Mouse (Mus musculus): ENCODE results near the gene C77080.

Gene C77080

DNA sequence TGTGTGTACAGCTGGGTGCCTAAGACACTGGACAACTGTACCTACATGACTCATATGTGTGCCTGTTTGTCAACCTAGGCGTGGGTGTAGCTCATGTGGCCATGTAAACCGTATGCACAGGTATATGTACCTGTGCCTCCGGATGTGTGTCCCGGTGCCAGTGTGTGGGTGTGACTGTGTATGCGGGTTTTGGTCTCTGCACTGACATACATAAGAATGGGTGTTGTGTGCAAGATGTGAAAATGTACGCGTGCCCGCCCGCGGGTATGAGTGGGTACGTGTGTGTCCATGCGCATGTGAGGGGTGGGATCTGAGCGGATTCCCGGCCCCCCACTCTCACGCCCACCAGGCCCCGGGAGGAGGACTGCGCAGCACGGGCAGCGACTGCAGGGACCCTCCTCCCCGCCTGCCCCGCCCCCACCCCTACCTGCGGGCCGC is 22.6 kb downstream of the C77080 start:
- DNase-seq (ENCODE audit: low spot score in 2 of 2) = no peak

GRCm38 (mm10) chr4:129237843-129238441 is 23.3 kb downstream of the C77080 start:
- no peak for DNase-seq (ENCODE audit: low spot score in 2 of 2)

- no peak for DNase-seq (ENCODE audit: low spot score in 2 of 2)
These were observed 24.9 kb downstream of the C77080 start for GRCm38 (mm10) chr4:129236236-129236813.

GRCm38 (mm10) chr4:129235147-129235546 is 26.1 kb downstream of the C77080 start:
- DNase-seq (ENCODE audit: low spot score in 2 of 2) = no peak

DNA sequence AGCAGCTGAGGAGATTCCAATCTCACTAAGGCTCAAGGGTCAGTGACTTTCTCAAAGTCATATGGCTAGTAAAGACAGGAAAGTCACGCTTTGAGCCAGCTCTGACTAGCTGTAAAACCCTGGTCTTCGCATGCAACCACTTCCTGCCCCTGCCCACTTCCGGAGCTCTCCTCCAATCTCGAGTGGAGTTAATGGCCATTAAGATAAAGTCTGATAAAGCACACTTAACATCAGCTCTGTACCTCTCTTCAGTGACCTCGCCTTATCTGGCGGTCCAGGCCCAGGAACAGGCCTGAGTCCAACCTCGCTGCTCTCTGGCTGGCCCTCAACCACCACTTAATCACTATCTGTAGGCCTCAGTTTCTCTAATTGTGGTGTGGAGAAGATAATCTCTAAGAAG is 26.7 kb downstream of the C77080 start:
- no peak for DNase-seq (ENCODE audit: low spot score in 2 of 2)

- no peak for DNase-seq (ENCODE audit: low spot score in 2 of 2)
These were observed 28.4 kb downstream of the C77080 start for GRCm38 (mm10) chr4:129232561-129233360.

- DNase-seq (ENCODE audit: low spot score in 2 of 2) = no peak
These were observed 29.4 kb downstream of the C77080 start for GRCm38 (mm10) chr4:129231594-129232450.

DNA sequence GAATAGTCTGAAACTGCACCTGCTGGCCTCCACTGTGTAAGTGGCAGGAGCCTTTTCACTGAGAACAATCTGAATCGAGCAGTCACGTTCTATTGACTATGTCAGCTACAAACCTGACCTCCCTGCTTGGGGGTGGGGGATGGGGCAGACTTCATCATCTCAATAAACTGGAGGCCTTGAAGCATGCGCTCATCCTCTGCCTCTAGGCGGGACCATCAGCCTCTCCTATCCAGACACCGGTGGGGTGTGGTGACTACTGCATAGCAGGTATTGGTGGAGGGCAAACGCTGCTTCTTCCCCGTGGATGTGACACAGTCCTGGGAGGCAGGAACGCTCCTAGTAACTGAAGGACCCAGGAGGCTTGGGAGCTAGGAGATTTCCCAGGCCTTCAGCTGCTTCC is 30.3 kb downstream of the C77080 start:
- DNase-seq (ENCODE audit: low spot score in 2 of 2) = no peak

GRCm38 (mm10) chr4:129227985-129228381 is 33.2 kb downstream of the C77080 start:
- DNase-seq (ENCODE audit: low spot score in 2 of 2) = no peak

- no peak for DNase-seq (ENCODE audit: low spot score in 2 of 2)
These were observed 33.8 kb downstream of the C77080 start for GRCm38 (mm10) chr4:129227170-129227984.

- DNase-seq (ENCODE audit: low spot score in 2 of 2) = no peak
These were observed 34.7 kb downstream of the C77080 start for GRCm38 (mm10) chr4:129226441-129226963.

GRCm38 (mm10) chr4:129225315-129225714 is 35.9 kb downstream of the C77080 start:
- DNase-seq (ENCODE audit: low spot score in 2 of 2) = no peak

DNA sequence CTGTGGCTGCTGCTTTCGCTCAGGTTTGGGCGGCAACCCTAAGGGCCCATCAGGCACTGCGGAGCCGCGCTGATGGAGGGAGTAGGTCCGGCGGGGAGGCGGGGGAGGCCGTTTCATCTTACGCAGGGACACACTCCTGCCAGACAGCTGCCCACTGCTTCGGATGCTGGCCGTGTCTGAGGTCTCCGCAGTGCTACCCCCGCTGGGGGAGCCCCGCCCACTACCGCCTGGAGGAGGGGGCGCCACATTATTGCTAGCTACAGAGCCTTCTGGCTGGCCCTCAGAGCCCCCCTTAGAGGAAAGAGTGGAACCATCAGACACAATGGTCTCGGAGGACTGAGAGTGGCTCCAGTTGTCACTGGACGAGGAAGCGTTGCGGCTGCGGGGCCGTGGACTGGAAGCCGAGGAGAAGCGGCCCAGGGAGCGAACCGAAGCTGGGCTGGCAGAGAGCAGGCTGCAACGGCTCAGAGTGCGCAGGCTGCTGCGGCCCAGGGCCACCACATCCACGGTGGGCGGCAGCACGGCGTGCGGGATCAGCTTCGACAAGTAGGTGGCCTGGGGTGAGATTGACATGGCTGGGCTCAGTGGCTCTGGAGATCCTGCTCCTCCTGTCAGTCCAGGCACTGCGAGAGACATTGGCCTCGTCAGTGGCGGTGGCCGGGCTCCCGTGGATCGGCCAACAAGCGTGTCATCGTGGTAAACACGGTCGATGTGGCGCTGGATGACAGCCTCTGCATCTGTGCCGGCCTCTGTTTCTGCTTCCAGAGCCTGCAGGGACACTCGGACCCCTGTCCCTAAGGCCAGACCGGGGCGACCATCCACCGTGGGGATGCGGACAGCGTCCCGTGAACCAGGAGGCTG is 37.6 kb downstream of the C77080 start:
- DNase-seq (ENCODE audit: low spot score in 2 of 2) = no peak

DNA sequence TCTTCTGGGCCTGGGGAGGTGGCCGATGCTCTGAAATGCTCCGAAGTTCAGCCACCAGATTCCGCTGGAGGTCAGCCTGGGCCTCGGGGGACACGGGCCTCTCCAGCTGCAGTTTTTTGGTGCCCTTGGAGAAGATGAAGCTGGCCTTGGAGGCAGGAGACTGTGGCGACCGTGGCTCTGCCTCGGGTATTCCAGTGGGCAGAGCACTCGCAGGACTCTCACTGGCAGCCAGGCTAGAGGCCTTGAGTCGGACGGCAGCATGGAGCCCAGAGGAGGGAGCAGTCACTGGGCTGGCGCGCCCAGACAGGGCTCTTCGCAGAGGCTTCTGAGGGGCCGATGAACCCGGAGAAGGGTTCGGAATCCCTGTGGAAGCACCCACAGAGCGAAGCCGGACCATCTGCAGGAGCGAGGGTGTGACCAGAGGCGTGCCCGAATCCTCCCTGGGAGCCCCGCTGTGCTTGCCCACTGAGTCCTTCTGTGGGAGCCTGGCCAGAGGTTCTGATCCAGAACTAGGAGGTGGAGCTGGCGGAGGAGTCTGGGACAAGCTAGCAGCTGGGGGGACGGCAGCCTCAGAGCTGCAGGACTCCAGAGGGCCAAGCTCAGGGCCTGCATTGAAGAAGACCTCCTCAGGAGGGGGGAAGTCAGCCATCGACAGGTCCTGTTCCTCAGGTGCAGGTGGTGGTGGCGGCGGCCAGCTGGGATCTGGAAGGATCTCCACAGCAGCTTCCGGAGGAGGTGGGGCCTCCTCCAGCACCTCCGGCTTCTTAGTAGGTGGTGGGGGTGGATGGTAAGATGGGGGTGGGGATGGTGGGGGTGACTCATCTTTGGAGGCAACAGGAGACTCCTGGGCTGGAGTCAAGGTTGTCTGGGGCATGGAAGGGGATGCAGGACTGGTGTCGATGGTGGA is 38.9 kb downstream of the C77080 start:
- DNase-seq (ENCODE audit: low spot score in 2 of 2) = no peak

DNA sequence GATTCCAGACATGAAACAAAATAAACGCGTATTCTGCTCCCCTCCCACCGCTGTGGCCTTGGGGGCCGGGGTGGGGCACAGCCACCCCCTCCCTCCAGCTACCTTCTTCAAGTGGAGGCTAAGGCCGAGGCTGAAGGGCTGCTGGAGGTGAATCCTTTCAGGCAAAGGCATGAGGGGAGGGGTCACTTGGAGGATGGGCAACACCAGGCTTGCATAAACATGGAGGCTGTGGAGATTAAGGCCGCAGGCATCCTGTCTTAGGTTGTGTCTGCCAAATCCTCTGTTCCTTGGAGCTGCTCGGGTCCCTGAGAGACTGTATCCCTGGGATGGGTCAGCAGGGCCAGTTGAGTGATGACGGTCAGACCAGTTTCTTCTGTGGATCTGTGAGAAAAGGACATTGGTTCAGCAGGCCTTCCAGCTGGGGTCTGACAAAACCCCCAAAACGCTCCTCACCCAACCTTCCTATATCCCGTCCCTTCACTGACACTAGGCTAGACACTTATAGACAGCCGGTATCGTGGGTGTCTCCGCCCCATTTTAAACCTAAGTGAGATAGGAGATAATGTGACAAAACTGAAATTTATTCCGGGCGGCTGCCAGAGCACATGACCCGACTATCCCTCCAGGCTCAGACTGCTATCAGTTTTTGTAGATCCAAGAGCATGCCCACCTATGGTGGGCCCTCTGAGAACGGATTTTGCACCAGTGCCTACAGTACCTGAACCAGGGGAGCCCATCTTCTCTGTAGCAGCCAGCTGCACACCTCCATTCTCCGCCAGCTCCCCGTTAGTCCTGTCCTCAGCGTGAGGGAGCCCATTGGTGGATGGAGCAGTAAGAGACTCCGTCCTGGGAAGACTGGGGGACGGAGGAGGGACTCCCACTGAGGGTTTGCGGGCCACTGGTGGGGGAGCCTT is 39.9 kb downstream of the C77080 start:
- DNase-seq (ENCODE audit: low spot score in 2 of 2) = no peak

DNA sequence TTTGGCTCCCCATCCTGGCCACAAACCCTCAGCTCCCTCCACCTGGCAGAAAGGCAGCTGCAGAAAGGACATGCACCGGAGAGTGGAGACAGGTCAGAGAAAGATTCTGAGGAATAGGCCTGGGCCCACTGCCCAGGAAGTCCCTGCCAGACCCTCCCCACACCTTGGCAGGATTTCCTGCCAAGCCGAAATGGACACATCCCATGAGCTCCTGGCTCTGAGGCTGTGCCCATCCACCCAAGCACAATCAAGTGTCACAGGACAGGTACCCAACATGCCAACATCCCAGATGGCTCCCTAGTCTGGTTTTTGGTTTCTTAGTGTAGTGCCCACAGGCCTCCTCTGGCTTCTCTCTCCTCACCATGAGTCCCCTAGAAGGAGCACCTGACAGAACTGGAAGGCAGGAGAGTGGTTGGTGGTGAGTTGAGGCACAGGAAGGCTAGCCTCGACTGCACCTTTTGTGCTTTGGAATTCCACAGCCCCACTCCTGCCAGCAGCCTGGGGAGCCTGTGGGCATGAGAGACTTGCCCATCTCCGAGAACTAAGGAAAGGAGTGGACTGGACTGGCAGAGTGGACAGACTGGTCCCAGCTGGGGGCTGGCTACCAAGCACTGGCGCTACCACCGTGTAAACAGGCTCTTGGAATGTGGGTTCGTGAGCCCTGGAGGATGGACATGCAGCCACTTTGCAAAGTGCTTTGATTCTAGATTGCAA is 40.7 kb downstream of the C77080 start:
- DNase-seq (ENCODE audit: low spot score in 2 of 2) = peak in 1 of 2 experiments; percentile 52

DNA sequence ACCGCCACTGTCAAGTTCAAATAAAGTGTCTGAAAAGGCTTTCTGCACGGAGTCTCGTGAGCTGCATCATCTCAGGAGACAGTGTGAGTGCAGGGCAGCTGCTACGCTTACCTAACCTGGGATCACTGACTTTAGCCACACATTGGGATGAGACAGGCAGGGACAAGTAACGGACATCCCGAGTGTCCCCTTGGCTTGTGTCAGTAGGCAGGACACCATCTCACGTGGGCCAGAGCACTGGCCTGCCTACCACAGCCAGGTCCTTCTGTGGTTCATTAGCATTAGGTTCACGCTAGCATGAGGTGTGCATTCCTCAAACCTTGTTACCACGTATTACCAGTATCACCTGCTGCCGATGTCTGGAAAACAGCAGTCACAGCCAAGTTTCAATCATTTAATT is 42.0 kb downstream of the C77080 start:
- no peak for DNase-seq (ENCODE audit: low spot score in 2 of 2)
